Mouse (Mus musculus): Measurements from ENCODE around the gene Lpar2. TPM values are rescaled to one million over a fixed set of nuclear protein-coding genes. Genes with fewer than 3 reads are reported as not detected.

Gene Lpar2
- polyA plus RNA-seq, 1 experiment: 1.0 TPM

GRCm38 (mm10) chr8:69876967-69877366 lies 54.7 kb downstream of the Lpar2 start:
- TF ChIP-seq CTCF (IDR thresholded peaks at IDR 0.05; ENCODE audit: low read depth, low read length) (no peak), POLR2A (IDR thresholded peaks at IDR 0.05; ENCODE audit: borderline replicate concordance, low read depth, low read length) (no peak)
- no peaks in the 10 kb centered on the region for H3K4me1 ChIP-seq (ENCODE audit: control insufficient read depth, insufficient read depth, low read length)
- no peak overlapping the region for H3K27ac ChIP-seq (ENCODE audit: insufficient read depth, low read depth, low read length)
- H3K4me3 ChIP-seq (ENCODE audit: insufficient read depth, low read length): no peak overlapping the region

- H3K4me3 ChIP-seq (ENCODE audit: insufficient read depth, low read length): no peak overlapping the region
- no peak overlapping the region for H3K27ac ChIP-seq (ENCODE audit: insufficient read depth, low read depth, low read length)
- TF ChIP-seq CTCF (IDR thresholded peaks at IDR 0.05; ENCODE audit: low read depth, low read length) (no peak), POLR2A (IDR thresholded peaks at IDR 0.05; ENCODE audit: borderline replicate concordance, low read depth, low read length) (no peak)
- no peaks in the 10 kb centered on the region for H3K4me1 ChIP-seq (ENCODE audit: control insufficient read depth, insufficient read depth, low read length)
Measured at GRCm38 (mm10) chr8:69877396-69877795, 55.2 kb downstream of the Lpar2 start.

- Histone ChIP-seq H3K4me3 (ENCODE audit: insufficient read depth, low read length) (no peak overlapping the region), H3K4me1 (ENCODE audit: control insufficient read depth, insufficient read depth, low read length) (no peaks in the 10 kb centered on the region), H3K27ac (ENCODE audit: insufficient read depth, low read depth, low read length) (no peak overlapping the region)
- TF ChIP-seq POLR2A (IDR thresholded peaks at IDR 0.05; ENCODE audit: borderline replicate concordance, low read depth, low read length): no peak
- TF ChIP-seq CTCF (IDR thresholded peaks at IDR 0.05; ENCODE audit: low read depth, low read length): no peak
Measured at GRCm38 (mm10) chr8:69877992-69878391, 55.8 kb downstream of the Lpar2 start.

- Histone ChIP-seq H3K4me3 (ENCODE audit: insufficient read depth, low read length) (no peak overlapping the region), H3K27ac (ENCODE audit: insufficient read depth, low read depth, low read length) (no peak overlapping the region), H3K4me1 (ENCODE audit: control insufficient read depth, insufficient read depth, low read length) (no peaks in the 10 kb centered on the region)
- no peak for TF ChIP-seq CTCF (IDR thresholded peaks at IDR 0.05; ENCODE audit: low read depth, low read length)
- no peak for TF ChIP-seq POLR2A (IDR thresholded peaks at IDR 0.05; ENCODE audit: borderline replicate concordance, low read depth, low read length)
Measured at GRCm38 (mm10) chr8:69879678-69880077, 57.4 kb downstream of the Lpar2 start.

Other genes with a start within 250 kb of the Lpar2 start
- 15.5 and 17.0 TPM in 2 replicates for gene Zfp868, start 196.9 kb upstream of the Lpar2 start, polyA plus RNA-seq (2012; ENCODE audit: insufficient read depth, insufficient read length, missing spikeins)
- 1.5 and 1.9 TPM in 2 replicates for gene Zfp964, start 167.9 kb upstream of the Lpar2 start, polyA plus RNA-seq (2012; ENCODE audit: insufficient read depth, insufficient read length, missing spikeins)
- 18.4 and 21.8 TPM in 2 replicates for gene Zfp869, start 111.7 kb upstream of the Lpar2 start, polyA plus RNA-seq (2012; ENCODE audit: insufficient read depth, insufficient read length, missing spikeins)
- 4.2 and 4.5 TPM in 2 replicates for gene Zfp963, start 72.5 kb upstream of the Lpar2 start, polyA plus RNA-seq (2012; ENCODE audit: insufficient read depth, insufficient read length, missing spikeins)
- 2.8 and 3.0 TPM in 2 replicates for gene Gm20422, start 47.5 kb upstream of the Lpar2 start, polyA plus RNA-seq (2012; ENCODE audit: insufficient read depth, insufficient read length, missing spikeins)
- 25.7 and 31.2 TPM in 2 replicates for gene Atp13a1, start 31.3 kb upstream of the Lpar2 start, polyA plus RNA-seq (2012; ENCODE audit: insufficient read depth, insufficient read length, missing spikeins)
- 17.6 and 19.3 TPM in 2 replicates for gene Zfp866, start 31.3 kb upstream of the Lpar2 start, polyA plus RNA-seq (2012; ENCODE audit: insufficient read depth, insufficient read length, missing spikeins)
- gene Gmip, start 13.8 kb upstream of the Lpar2 start, polyA plus RNA-seq (2012; ENCODE audit: insufficient read depth, insufficient read length, missing spikeins): 164 and 201 TPM in 2 replicates
- 7.5 and 8.0 TPM in 2 replicates for gene Pbx4, start 10.1 kb downstream of the Lpar2 start, polyA plus RNA-seq (2012; ENCODE audit: insufficient read depth, insufficient read length, missing spikeins)
- gene Cilp2, start 65.3 kb downstream of the Lpar2 start, polyA plus RNA-seq (2012; ENCODE audit: insufficient read depth, insufficient read length, missing spikeins): not detected in 2 replicates
- gene Tssk6, start 79.8 kb downstream of the Lpar2 start, polyA plus RNA-seq (2012; ENCODE audit: insufficient read depth, insufficient read length, missing spikeins): 0.60 TPM in 1 of 2 replicates, not detected in the other
- 86.8 and 90.6 TPM in 2 replicates for gene Ndufa13, start 80.1 kb downstream of the Lpar2 start, polyA plus RNA-seq (2012; ENCODE audit: insufficient read depth, insufficient read length, missing spikeins)
- gene Yjefn3, start 80.3 kb downstream of the Lpar2 start, polyA plus RNA-seq (2012; ENCODE audit: insufficient read depth, insufficient read length, missing spikeins): not detected in 2 replicates
- gene Gatad2a, start 174.0 kb downstream of the Lpar2 start, polyA plus RNA-seq (2012; ENCODE audit: insufficient read depth, insufficient read length, missing spikeins): 36.5 and 36.9 TPM in 2 replicates
- gene Mau2, start 220.3 kb downstream of the Lpar2 start, polyA plus RNA-seq (2012; ENCODE audit: insufficient read depth, insufficient read length, missing spikeins): 47.2 and 51.1 TPM in 2 replicates
- 23.4 and 25.5 TPM in 2 replicates for gene Sugp1, start 220.4 kb downstream of the Lpar2 start, polyA plus RNA-seq (2012; ENCODE audit: insufficient read depth, insufficient read length, missing spikeins)

Measured in bone marrow macrophage, adult 2 months (primary cell).